Mouse (Mus musculus) erythroblast, embryonic 14.5 days (primary cell): ENCODE results near the gene Gm44805.

Experiments used
- GATA1 ChIP-seq: IDR thresholded peaks from 2 replicates; pipeline ENCODE4 v1.6.1; 2012; ENCODE audit warnings: low read length, inconsistent platforms, mixed read lengths
- TAL1 ChIP-seq: IDR thresholded peaks from 3 replicates; pipeline ENCODE4 v1.6.1; 2012; ENCODE audit warnings: low read length, inconsistent platforms, mixed read lengths

DNA sequence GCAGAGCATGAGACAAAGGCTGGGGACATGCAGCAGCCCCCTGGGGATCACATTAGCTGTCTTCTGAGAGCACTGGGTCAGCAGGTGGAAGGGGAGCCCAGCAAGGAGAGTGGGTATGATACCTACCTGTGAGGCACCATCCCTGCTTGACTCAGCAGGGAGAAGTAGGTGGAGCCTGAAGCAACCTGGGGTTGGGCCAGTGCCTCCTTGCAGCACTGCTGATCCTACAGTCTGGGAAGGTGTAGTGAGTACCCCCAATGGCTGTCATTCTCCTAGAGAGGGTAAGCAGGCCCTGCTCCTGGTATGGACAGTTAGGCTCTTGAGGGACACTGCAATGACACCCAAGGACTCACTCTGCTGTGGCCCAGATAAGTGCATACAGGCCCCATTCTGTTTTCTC is 48.9 kb downstream of the Gm44805 start:
- TF ChIP-seq GATA1 (no peak), TAL1 (no peak)
